Mouse (Mus musculus): ENCODE data around the gene Dlgap4. TPM values are rescaled to one million over a fixed set of nuclear protein-coding genes. Genes with fewer than 3 reads are reported as not detected.

Gene Dlgap4
- total RNA-seq, 2 experiments from 2014 or later = 46.8 to 62.9 TPM

DNA sequence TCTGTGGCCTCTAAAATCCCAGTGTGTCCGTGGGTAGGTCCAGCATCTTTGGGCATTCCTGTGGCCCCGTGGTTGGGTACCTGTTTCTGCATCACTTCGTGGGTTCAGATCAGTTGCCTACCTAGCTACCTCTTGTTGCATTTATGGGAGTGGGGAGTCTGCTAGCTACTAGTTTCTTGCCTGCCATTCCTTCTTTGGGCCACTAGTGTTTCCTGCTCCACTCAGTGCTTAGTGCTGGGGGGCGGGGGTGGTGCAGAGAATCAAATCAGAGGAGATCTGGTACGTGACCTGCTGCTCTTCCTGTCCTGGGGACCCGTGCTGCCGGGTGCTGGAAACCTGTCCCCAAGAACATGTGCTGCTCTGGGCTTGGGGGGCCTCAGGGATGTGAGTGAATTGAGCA is 3.0 kb downstream of the Dlgap4 start:
- DNase-seq (ENCODE audit: low spot score) = no peak

DNA sequence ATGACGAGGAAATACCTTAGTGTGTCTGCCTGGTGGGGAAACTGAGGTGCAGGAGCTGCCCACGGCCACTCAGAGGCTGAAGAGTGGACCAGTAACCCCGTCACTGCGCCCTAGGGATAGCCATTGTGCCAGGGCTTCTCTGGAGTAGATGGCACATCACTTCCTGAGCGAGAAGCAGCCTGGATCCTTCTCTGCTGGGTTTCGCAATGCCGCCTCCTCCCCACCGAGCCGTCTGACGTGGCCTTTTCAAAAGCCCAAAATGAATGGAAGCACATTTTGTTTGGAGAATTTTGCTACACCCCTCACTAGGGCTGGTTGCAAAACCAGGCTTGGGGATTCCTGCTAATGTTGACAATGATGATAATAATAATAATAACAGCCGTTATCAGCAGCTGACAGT is 4.0 kb downstream of the Dlgap4 start:
- peak; percentile 56 for DNase-seq (ENCODE audit: low spot score)

DNA sequence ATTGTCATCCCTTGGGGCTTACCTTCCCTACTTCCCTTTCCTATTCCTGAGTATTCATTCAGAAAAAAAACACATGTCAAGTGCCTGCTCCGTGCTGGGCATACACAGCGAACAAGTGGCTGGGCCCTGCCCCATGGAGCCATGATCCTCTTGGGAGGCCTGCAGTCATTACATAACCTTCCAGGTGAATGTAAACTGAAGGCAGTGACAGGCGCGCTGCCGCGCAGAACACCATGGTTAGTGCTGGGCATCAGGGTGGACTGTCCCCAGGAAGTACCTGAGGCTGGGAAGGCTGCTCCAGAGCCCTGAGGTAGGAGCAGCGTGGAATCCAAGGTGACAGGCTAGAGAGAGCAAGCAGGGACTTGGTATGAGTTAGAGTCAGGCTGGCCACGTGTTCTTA is 7.4 kb downstream of the Dlgap4 start:
- DNase-seq (ENCODE audit: low spot score) = no peak

DNA sequence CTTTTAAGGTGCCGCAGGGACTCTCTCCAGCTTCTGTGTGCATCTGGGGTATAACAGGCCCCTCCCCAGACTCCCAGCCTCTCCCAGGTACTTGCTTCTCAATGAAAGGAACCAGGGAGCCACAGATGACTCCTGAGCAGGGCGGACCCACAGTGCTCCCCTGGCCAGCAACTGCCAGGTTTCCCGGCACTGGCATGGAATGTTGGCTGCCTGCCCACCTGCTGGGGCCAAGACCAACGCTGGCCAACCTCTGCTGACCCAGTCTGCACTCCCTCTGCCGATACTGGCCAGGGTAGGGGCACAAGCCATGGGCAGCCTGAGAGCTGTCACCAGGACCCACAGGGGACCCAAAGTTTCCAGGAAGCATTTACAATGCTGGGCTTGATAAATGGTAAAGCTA is 7.9 kb downstream of the Dlgap4 start:
- peak; percentile 26 for DNase-seq (ENCODE audit: low spot score)

DNA sequence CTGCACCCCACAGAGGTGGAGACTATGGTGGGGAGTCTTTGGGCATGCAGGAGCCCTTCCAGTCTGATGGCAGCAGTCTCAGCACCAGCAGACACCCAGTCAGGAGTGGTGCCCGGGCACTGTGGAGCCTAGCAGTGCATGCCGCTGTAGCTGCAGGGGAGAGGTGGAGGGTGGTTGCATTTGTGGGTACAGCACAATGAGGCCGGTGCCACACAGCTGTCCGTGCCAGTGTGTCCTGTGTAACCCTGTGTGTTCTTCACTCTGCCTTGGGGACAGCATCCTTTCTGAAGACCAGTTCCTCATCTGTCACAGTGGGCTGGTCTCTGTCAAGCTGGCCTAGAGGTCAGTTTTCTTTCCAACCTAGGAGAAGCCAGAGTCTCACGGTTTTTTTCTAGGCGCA is 8.7 kb downstream of the Dlgap4 start:
- no peak for DNase-seq (ENCODE audit: low spot score)

DNA sequence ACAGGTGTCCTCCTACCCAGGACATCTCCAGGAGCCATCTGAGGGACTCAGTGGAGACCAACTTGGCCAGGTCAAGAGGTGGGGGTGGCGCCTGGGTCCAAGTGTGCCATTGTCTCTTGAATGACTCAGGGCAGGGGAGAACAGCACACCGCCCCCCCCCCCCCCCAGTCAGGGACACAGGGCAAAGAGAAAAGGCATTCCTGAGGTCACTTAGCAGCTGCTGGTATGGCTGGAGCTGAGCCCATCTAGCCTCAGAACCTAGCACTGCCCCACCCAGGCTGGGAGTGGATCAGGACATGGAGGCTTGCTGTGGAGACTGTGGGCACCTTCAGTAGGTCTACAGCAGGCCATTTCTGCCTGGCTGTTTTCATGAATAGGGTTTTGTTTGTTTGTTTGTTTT is 9.7 kb downstream of the Dlgap4 start:
- DNase-seq (ENCODE audit: low spot score) = no peak

DNA sequence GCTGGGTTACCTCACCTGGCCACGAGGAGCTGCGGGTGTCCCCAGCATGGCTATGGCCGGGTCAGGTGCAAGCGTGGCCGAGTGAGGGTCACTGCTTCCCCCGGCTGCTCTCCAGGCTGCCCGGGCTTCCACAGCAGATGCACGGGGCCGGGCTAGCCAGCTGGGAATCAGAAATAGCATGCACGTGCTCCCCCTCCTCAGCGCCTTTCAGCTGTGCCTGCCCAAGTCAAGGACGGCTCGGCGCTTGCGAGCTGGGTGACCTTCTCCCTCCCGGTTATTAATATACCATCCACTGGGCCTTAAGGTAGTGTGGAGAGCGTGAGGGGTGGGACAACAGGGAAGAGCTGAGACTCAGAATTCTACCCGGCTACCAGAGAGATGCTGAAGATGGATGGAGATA is 11.8 kb downstream of the Dlgap4 start:
- no peak for DNase-seq (ENCODE audit: low spot score)

DNA sequence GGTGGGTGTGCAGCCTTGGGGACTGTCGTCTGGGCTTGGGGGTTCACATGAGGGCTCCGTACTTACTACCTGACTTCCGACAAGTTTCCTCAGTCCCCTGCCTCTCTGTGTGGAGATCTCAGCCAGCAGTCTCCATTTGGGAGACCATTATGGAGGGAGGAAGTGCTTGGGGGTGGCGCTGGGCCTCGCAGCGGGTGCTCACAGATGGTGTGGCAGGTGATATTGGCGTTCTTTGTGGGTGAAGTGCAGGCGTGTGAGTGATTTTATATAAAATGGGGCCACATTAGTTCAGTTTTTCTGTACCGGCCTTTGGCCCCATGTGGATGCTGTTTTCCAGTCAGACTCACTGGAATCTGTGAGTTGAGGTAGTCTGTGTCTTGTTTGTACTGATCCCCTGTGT is 12.6 kb downstream of the Dlgap4 start:
- DNase-seq (ENCODE audit: low spot score) = no peak

DNA sequence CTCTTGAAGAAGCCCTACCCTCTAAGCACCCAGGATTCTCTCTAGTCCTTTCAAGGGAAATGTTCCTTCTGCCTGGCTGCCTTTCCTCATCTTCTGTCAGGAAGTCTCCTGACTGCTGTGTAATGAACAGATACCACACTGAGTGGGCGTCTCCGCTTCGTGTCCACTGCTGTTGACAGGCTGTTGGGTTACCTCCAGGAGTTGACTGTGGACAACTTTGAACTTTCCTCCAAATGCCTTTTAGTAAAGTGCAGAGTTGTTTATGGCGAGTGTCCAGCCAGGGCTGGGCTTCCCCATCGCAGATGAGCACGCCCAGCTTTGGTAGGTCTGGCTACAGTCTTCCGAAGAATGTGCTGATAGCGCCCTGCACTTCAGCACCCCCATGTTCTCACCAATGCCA is 13.0 kb downstream of the Dlgap4 start:
- DNase-seq (ENCODE audit: low spot score) = no peak

DNA sequence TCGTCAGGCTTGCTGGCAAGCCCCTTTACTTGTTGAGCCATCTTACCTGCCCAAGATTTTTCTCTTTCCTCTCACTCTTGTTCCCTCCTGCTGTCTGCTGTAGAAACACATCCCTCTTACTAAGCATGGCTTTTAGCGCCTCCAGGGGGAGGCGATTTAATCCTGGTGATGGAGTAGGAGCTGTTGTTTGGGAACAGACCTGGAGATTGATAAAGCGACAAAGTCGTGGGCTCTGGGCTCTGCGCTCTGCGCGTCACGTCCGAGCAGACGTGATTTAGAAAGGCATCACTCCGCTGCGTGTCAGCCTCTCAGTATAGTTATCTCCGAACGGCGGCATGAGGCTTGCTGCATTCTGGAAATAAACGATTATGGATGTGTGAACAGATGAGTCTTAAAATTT is 14.4 kb downstream of the Dlgap4 start:
- no peak for DNase-seq (ENCODE audit: low spot score)

DNA sequence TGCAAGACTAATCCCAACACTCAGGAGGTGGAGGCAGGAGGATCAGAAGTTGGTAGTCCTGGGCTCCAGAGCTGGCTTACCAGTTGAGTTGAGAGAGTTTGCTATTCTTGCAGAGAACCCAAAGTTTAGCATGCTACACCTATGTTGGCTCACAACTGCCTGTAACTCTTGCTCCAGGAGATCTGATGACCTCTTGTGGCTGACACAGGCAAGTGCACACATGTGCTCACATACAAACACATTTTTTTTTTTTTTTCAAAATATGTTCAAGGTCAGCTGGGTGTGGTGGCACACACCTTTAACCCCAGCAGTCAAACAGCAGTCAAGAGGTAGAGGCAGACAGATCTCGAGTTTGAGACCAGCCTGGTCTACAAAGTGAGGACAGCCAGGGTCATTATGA is 16.8 kb downstream of the Dlgap4 start:
- no peak for DNase-seq (ENCODE audit: low spot score)

DNA sequence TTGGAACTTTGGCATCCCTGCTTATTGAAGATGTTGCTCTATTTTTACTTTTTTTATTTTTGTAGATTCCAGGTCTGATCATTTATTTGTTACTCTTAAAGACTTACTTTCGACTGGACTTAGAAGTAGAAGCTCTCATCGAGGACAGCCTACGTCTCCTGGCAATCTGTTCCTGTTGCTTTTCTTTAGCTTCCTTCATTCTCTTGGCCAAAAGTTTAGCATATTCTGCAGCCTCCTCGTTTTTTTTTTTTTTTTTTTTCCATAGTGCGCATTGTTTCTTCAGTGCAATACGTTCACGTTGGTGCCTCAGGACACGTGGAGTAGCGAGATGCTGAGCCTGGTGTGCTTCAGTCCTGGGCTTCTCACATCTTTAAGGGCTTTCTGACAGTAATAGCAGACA is 19.2 kb downstream of the Dlgap4 start:
- DNase-seq (ENCODE audit: low spot score) = no peak

DNA sequence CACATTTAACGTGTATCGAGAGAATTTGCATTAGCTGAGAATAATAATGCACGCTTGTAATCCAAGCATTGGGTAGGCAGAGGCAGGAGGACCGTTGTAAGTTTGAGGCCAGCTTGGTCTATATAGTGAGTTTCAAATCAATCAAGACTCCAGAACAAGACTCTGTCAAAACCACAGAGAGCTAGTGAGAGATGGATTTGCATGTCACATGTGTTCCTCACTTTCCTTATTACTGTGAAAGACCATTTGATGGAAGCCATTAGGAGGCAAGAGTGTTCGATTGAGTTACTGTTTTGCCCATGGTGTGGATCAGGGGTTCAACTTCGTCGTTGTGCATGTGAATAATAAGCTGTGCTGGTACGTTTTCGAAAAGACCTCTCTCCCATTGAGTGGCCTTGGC is 21.6 kb downstream of the Dlgap4 start:
- DNase-seq (ENCODE audit: low spot score) = no peak

DNA sequence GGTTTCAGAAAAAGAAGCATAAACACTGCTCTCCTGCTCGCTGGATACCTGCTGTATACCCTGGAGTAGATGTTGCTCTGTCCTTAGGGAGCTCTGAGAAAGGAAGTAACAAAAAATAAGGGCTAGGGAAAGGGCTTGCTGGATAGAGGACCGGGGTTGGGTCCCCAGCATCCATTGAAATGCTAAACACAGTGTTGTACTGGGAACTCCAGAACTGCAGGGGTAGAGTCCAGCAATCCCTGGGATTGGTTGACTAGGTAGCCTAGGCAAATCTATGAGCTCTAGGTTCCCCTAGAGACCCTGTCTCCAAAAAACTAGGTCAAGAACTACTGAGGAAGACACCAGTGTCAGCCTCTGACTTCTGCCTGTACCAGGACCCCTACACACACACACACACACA is 27.6 kb downstream of the Dlgap4 start:
- no peak for DNase-seq (ENCODE audit: low spot score)

DNA sequence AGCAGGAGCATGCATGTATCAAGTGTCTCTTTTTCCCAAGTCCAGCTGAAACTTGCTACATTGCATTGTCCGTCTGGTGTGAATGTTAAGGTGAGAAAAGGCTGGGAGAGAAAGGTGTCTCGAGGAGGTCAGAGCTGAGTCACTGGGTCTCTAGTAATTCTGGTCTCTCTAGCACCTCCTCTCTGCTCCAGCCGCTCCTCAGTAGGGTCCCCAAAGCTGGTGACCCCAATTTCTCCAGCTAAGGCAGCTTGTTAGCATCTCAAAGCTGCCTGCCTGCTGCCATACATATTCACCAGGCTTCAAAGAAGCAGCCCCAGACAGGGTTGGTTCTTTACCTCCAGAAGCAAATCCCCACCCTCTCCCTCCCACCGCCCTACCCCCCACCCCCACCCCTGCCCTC is 29.4 kb downstream of the Dlgap4 start:
- no peak for DNase-seq (ENCODE audit: low spot score)

DNA sequence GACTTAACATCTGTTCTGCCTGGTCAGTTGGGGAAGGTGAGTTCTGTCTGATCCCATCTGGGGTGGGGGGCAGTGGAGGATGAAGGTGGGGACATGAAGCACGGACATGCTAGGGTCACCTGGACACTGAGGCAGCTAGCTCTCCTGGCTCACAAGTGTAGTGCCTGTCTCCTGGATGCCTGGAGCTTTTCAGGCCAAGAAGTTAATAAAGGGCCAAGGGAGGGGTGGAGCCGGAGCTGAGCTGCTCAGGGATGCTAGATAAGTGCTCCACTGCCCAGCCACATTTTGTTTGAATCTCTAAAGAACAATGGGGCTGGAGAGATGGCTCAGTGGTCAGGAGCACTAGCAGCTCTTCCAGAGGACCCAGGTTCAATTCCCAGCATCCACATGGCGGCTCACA is 29.9 kb downstream of the Dlgap4 start:
- no peak for DNase-seq (ENCODE audit: low spot score)

DNA sequence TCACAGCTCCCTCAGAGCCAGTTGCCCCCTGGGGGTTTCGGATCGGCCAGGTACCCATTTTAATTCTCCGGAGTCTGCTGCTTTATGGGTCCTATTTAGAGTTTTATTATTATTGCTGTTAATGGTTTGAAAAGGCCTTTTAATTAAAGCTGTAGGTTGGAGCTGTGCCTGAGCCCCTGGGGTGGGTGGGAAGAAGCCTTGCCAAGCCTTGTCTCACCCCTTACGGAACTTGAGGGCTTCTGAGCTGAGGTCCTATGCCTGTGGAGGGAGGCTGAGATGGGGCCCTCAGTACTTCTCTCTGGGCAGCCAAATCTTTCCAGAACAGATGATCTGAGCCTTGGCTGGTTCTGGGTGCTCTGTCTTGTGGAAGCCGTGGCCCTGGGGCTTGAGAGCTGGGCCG is 31.6 kb downstream of the Dlgap4 start:
- DNase-seq (ENCODE audit: low spot score) = no peak

DNA sequence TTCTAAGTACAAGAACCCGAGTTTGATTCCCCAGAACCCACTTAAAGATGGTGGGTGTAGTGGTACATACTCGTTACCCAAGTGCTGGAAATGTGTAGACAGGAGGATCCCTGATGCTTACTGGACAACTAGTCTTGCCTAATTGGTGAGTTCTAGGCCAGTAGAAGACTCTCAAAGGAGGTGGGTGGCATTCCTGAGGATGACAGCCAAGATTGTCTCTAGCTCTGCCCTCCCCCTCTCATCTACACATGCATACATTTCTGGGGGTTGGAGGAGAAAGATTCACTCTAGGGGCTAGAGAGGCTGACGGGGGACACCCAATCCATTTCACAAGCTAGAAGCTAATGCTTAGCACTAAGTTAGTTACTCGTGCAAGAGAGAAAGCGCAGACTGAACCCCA is 33.4 kb downstream of the Dlgap4 start:
- DNase-seq (ENCODE audit: low spot score) = no peak

DNA sequence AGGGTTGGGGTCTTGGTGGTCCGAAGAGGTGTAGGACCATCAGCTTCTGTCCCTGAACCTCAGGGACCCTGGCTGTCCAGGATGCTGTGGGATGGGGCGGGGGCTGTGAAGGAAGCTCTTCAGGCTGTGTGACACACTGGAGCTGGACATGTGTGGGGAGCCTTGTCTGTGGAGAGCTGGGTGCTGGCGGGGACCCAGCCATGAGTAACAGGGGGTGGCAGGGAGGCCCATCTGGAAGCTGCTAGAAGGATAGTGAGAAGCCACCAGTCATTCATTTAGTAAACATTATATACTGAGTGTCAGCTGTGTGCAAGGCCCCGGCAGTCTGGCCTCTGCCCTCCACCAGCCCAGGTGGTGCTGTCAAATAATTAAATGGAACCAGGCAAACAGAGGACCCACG is 34.5 kb downstream of the Dlgap4 start:
- DNase-seq (ENCODE audit: low spot score) = no peak

DNA sequence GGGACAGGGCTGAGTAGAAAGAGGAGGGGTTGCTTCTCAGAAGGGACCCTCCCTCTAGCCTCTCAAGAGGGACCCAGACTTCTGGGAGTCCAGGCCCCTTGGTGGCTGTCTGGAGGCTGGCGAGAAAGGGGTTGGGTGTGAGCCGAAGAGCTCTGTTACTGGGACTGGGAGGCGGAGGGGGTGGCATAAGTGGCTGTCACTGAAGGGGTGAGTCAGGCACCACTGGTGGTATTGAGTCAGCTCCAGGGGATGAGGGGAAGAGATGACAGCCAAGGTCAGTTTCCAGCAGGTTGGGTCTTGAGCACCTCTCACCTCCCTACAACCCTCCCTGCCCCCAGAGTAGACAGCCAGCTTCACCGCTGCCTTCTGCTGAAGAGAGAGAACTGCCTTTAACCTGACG is 35.9 kb downstream of the Dlgap4 start:
- no peak for DNase-seq (ENCODE audit: low spot score)

DNA sequence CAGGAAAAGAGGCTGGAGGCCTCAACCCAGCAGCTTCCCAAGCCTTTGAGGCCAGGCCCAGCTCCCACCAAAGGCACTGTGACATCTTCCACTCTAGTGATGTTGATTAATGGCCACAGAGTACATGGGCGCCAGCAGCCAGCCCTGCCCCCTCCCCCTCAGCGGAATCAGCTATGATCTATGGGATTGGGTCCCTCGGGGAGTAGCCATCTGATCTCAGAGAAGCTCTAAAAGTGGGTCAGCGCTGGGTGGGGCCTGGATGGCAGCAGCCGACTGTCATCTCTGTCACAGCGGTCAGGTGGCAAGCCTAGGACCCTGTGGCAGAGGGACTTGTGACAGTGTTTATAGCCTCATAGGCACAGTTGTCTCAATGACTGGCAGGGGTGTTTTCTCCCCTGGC is 37.5 kb downstream of the Dlgap4 start:
- no peak for DNase-seq (ENCODE audit: low spot score)

DNA sequence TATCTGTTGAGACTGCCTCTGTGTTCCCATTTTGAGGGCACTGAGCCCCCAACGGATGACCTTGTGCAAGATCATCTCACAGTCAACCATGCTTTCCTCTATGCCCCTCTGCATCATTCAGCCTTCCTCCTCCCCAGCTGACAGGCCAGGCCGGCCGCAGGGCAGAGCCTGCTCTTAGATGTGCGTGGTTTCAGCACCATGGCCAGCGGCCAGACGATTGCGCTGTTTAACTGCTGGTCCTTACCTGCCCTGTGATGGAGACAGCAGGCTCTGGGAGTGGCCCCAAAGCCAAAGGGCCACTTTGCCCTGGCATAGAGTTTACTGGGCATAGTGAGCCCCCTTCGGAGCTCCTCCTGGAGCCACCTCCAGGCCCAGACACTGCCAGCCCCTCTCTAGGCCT is 39.3 kb downstream of the Dlgap4 start:
- DNase-seq (ENCODE audit: low spot score) = peak; percentile 18

DNA sequence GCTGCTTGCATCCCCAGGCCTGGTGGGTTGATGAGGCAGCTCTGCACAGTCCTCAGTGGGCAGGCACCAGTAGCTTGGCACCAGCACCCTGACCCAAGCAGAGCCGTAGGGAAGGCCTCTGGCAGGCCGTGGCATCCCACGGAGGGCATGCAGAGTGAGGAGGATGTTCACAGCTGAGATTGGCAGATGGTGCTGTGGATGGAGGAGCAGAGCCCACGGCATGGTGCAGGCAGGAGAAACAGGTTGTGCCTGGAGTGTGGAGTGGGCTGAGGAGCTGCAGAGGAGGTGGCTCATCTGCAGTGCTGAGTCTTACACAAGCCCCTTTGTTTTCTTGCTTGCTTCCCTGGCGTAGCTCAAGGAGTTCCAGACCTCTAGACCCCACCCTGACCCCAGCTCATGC is 40.6 kb downstream of the Dlgap4 start:
- DNase-seq (ENCODE audit: low spot score) = no peak

DNA sequence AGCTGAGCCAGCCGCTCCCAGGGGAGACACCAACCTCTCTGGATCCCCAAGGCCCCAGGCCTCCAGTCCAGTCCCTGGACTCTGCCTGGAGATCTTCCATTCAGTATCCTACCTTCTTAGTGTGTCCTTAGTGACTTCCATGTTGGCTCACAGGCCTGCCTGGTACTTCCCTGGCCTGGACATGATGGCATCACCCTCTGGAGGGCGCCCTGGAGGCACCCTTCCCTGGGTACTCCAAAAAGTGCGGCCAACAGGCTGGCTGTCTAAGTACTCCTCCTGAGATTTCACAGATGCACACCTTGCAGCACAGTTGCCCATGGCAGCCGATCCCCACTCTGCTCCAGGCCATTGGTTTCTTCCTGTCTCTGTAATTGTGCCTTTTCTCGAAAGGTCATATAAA is 42.1 kb downstream of the Dlgap4 start:
- no peak for DNase-seq (ENCODE audit: low spot score)

DNA sequence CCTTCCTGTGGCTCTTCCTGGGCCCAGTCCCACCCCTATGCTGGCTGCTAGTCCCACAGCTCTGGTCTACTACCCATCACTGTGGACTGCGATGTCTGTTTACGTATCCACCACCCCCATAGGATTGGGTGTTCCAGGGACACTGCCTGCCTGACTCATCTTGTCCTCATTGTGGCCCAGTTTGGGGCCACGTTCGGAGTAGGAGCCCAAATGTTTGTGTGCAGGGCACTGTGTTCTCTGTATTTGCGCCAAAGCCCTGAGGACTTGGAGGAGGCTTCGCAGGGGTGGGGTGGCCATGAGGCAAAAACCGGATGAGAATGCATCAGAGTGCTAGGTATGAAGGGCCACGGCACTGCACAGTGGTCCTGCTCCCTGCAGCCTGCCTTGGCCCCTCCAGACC is 44.0 kb downstream of the Dlgap4 start:
- DNase-seq (ENCODE audit: low spot score) = no peak

Measured in gastrocnemius, adult 18-20 months (tissue).